Mouse (Mus musculus) ES-E14 (cell line): ENCODE measurements around the gene Sp140.
"Not testable (repeated sequence)": the region's sequence is repeated elsewhere in the genome, so short reads cannot be mapped to it uniquely, and the experiment has no call there.

Source experiments
- CHD2 ChIP-seq: IDR thresholded peaks from 2 replicates; pipeline ENCODE4 v1.6.1; 2014; ENCODE audit warnings: mild to moderate bottlenecking, low read depth, low read length, inconsistent platforms
- HCFC1 ChIP-seq: IDR thresholded peaks from 2 replicates; pipeline ENCODE4 v1.6.1; 2012; ENCODE audit warnings: low read length, inconsistent platforms, borderline replicate concordance; ENCODE audit not compliant: insufficient read depth
- MAFK ChIP-seq: IDR thresholded peaks from 2 replicates; pipeline ENCODE4 v1.6.1; 2014; ENCODE audit warnings: mild to moderate bottlenecking, low read depth, low read length, inconsistent platforms; ENCODE audit not compliant: insufficient read depth
- ZC3H11A ChIP-seq: IDR thresholded peaks from 2 replicates; pipeline ENCODE4 v1.6.1; 2012; ENCODE audit warnings: low read depth, mild to moderate bottlenecking, inconsistent platforms, low read length, borderline replicate concordance

DNA sequence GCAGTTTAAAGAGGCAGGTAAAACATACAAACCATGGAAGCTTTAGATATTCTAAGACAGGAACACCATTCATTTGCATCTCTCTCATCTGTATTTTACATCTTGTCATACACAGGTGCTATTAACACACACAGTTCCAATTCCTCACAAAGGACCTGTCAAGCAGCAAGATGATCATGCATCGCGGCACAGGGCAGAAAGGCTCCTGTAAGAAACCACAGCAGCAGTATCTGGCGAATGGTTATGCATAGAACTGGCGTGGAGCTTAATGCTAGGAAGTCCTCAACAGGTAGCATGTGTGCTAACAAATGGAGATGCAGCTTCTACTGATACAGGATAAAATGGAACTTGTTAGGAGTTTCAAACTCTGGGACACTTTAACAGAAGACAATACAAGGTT is 44.9 kb upstream of the Sp140 start:
- TF ChIP-seq CHD2, HCFC1, ZC3H11A, MAFK: not testable (repeated sequence)
